Mouse (Mus musculus) limb, embryonic 14.5 days (tissue): ENCODE data around the gene Ccdc126. TPM values are rescaled to one million over a fixed set of nuclear protein-coding genes. Genes with fewer than 3 reads are reported as not detected.

Experiments used
- ATAC-seq: fragments of 200-750 bp; cut with Nextera tagmentation; 2 replicates; pipeline ENCODE4 v1.8.0; 2017; ENCODE audit warnings: low read depth, moderate number of reproducible peaks, moderate TSS enrichment; ENCODE audit not compliant: low FRiP score
- DNase-seq: peaks from one replicate; pipeline ENCODE4 v3.0.0-alpha.2; 2015; ENCODE audit warnings: low spot score
- H3K27ac ChIP-seq: fragments of 300-500 bp; sonication (generic); replicated peaks from 2 replicates; pipeline ENCODE4 v1.5.1; 2014; ENCODE audit warnings: low read depth, mild to moderate bottlenecking, low read length, moderate library complexity, mixed read lengths
- H3K27me3 ChIP-seq: fragments of 300-500 bp; sonication (generic); 2 replicates; pipeline ENCODE4 v1.6.1; 2014; ENCODE audit warnings: low read length, mixed read lengths; ENCODE audit not compliant: control insufficient read depth, insufficient read depth
- H3K36me3 ChIP-seq: fragments of 300-500 bp; sonication (generic); 2 replicates; pipeline ENCODE4 v1.6.1; 2014; ENCODE audit warnings: mild to moderate bottlenecking, low read length, moderate library complexity, mixed read lengths; ENCODE audit not compliant: control insufficient read depth, insufficient read depth
- H3K4me1 ChIP-seq: fragments of 300-500 bp; sonication (generic); 2 replicates; pipeline ENCODE4 v1.6.1; 2014; ENCODE audit warnings: antibody characterized with exemption, low read length, mixed read lengths; ENCODE audit not compliant: control insufficient read depth, insufficient read depth
- H3K4me2 ChIP-seq: fragments of 300-500 bp; sonication (generic); replicated peaks from 2 replicates; pipeline ENCODE4 v1.6.1; 2014; ENCODE audit warnings: low read depth, mild to moderate bottlenecking, low read length, moderate library complexity; ENCODE audit not compliant: severe bottlenecking
- H3K4me3 ChIP-seq: fragments of 300-500 bp; sonication (generic); replicated peaks from 2 replicates; pipeline ENCODE4 v1.5.1; 2014; ENCODE audit warnings: low read length
- H3K9ac ChIP-seq: fragments of 300-500 bp; sonication (generic); 2 replicates; pipeline ENCODE4 v1.6.1; 2014; ENCODE audit warnings: mild to moderate bottlenecking, low read depth, low read length, moderate library complexity; ENCODE audit not compliant: severe bottlenecking
- H3K9me3 ChIP-seq: fragments of 300-500 bp; sonication (generic); 2 replicates; pipeline ENCODE4 v1.6.1; 2016; ENCODE audit warnings: low read length; ENCODE audit not compliant: control insufficient read depth
- POLR2A ChIP-seq: fragments of 200-500 bp; IDR thresholded peaks from 2 replicates; pipeline ENCODE4 v1.8.0; 2012; ENCODE audit warnings: inconsistent platforms, mild to moderate bottlenecking, moderate library complexity, borderline replicate concordance; ENCODE audit not compliant: insufficient read depth, insufficient read length; ENCODE audit errors: extremely low read depth
- WGBS: fragments of 180-500 bp; shearing (Covaris S2); extraction: QIAGEN DNeasy Blood & Tissue Kit; methylation state at CpG from one replicate; pipeline ENCODE4 v1.1.7; 2014; 5-methylcytosine and 5-hydroxymethylcytosine counted together
- polyA plus RNA-seq, 2 experiments: library from polyadenylated mRNA; depleted of rRNA in 1 of 2; stranded (reverse) in 1 of 2; unstranded in 1 of 2; fragments of >200 nt; fragmentation: Nextera tagmentation in 1 of 2; extraction: Ambion mirVana in 1 of 2; gene quantifications; 2 replicates each; pipeline versions ENCODE4 v1.2.1 to v1.2.3; 2012 to 2014

Ccdc126 gene
- polyA plus RNA-seq, 2 experiments = 5.6 to 11.2 TPM

DNA sequence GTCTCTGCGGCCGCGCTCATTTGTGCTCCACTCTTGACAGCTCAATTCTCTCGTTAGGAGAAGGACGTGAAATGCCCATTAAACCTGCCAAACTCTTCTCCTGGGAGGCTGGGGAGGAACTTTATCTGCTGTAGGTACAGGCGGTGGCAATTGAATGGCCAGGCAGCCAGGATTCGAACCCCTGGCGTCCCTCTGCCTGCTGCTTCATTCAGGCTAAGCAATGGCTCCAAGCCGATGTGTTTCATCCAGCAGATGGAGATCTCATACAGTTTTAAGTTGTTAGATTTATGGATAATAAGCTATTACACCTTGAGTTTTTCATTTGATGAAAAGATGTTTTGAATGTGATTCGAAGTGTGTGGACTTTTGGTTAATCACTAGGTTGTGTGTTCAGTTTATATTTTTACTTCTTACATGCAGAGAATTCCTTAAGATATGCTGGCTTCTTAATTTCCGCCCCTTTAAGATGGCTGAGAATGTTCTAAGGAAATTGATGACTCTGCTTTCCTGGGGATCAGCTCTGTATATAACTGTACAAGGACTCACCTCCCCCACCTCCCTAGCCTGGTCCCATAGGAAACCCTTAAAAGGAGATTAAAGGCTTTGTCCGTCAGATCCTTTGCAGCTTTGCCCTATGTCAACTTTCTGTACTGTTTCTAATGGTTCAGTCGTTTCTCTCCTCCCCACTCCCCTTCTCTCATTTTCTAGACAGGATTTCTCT, 681 bp downstream of the Ccdc126 start:
- ATAC-seq = peak; percentile 3; the same call in 1 of the 2 replicates
- peak; percentile 57 for DNase-seq
- Histone ChIP-seq H3K9ac (peak overlapping the region; percentile 82), H3K4me2 (peak overlapping the region; percentile 76), H3K27me3 (no peaks in the 10 kb centered on the region), H3K36me3 (no peaks in the 10 kb centered on the region), H3K9me3 (no peaks in the 10 kb centered on the region), H3K27ac (peak overlapping the region; percentile 65), H3K4me3 (peak overlapping the region; percentile 75), H3K4me1 (peaks cover 9% of the 10 kb centered on the region)
- WGBS = 10% methylated on average over 13 of the region's 13 CpGs
- no peak for TF ChIP-seq POLR2A

DNA sequence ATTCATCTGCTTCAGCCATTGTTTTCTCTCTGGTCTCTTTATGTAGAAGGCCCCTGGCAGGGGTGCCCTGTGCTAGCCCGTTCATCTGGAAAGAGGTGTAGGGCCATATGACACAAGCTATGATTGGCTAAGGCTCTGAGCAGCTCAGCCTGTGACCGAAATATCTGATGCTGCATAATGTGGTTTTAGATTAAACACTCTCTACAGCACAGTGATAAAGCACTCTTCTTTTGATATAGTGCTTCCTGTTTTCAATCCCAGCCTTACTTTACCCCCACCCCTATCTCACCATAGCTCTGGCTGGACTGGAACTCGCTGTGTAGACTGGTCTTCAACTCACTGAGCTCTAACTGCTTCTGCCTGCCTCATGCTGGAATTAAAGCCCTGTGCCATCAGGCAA, 2.3 kb downstream of the Ccdc126 start:
- DNase-seq = no peak
- WGBS = 87% methylated on average over 3 of the region's 3 CpGs
- Histone ChIP-seq H3K4me1 (peaks cover 9% of the 10 kb centered on the region), H3K4me3 (no peak overlapping the region), H3K36me3 (no peaks in the 10 kb centered on the region), H3K9me3 (no peaks in the 10 kb centered on the region), H3K27ac (no peak overlapping the region), H3K27me3 (no peaks in the 10 kb centered on the region), H3K9ac (no peak overlapping the region), H3K4me2 (no peak overlapping the region)
- ATAC-seq = no peak
- no peak for TF ChIP-seq POLR2A

- H3K27me3 ChIP-seq = no peaks in the 10 kb centered on the region
- TF ChIP-seq POLR2A = no peak
- ATAC-seq = no peak
- peaks cover 9% of the 10 kb centered on the region for H3K4me1 ChIP-seq
- H3K4me2 ChIP-seq = no peak overlapping the region
- H3K9me3 ChIP-seq = no peaks in the 10 kb centered on the region
- no peak overlapping the region for H3K4me3 ChIP-seq
- H3K36me3 ChIP-seq = no peaks in the 10 kb centered on the region
- no peak overlapping the region for H3K27ac ChIP-seq
- DNase-seq = peak; percentile 7
- H3K9ac ChIP-seq = no peak overlapping the region
Measured at GRCm38 (mm10) chr6:49322056-49322455, 3.0 kb downstream of the Ccdc126 start.

DNA sequence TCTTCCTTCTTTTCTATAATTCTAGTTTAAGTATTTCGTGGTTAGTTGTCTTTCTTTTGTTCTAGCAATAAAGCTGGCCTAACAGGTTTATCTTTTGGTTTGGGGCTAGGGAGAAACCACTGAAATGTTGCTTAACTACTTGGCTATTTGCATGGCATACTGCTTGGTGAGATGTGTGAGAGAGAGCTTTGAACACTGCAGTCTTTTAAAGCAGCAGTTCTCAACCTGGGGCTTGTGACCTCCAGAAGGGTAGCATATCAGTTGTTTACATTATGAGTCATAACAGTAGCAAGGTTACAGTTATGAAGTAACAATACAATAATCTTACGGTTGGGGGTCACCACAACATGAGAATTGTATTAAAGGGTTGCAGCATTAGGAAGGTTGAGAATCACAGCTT, 3.9 kb downstream of the Ccdc126 start:
- Histone ChIP-seq H3K9me3 (no peaks in the 10 kb centered on the region), H3K27ac (no peak overlapping the region), H3K4me1 (peaks cover 9% of the 10 kb centered on the region), H3K9ac (no peak overlapping the region), H3K27me3 (no peaks in the 10 kb centered on the region), H3K4me3 (no peak overlapping the region), H3K36me3 (no peaks in the 10 kb centered on the region), H3K4me2 (no peak overlapping the region)
- TF ChIP-seq POLR2A = no peak
- ATAC-seq = no peak
- no peak for DNase-seq
- WGBS = 61% methylated on average over 2 of the region's 2 CpGs

GRCm38 (mm10) chr6:49324528-49324927, 5.5 kb downstream of the Ccdc126 start:
- H3K4me1 ChIP-seq = peaks cover 9% of the 10 kb centered on the region
- no peaks in the 10 kb centered on the region for H3K27me3 ChIP-seq
- 71% methylated on average over 2 of the region's 2 CpGs for WGBS
- no peak overlapping the region for H3K27ac ChIP-seq
- ATAC-seq = no peak
- no peak for DNase-seq
- H3K4me3 ChIP-seq = no peak overlapping the region
- no peak for TF ChIP-seq POLR2A
- no peaks in the 10 kb centered on the region for H3K36me3 ChIP-seq
- no peak overlapping the region for H3K9ac ChIP-seq
- H3K4me2 ChIP-seq = no peak overlapping the region
- no peaks in the 10 kb centered on the region for H3K9me3 ChIP-seq
